Mouse (Mus musculus) small intestine, adult 2 months (tissue): ENCODE measurements around the gene Nfib. TPM values are rescaled to one million over a fixed set of nuclear protein-coding genes. Genes with fewer than 3 reads are reported as not detected.
A peak's percentile ranks its signal among the peaks of the same experiment; 100 is the strongest.

Experiments used
- H3K27ac ChIP-seq: fragments of 200-500 bp; 2 replicates; pipeline ENCODE4 v1.5.1; 2012; ENCODE audit warnings: low read depth, low read length, control low read depth, inconsistent platforms; ENCODE audit not compliant: insufficient read depth
- H3K27me3 ChIP-seq: fragments of 200-500 bp; 2 replicates; pipeline ENCODE4 v1.6.1; 2012; ENCODE audit warnings: mild to moderate bottlenecking, moderate library complexity, low read length, inconsistent platforms; ENCODE audit not compliant: control insufficient read depth, insufficient read depth
- H3K36me3 ChIP-seq: fragments of 200-500 bp; 2 replicates; pipeline ENCODE4 v1.6.1; 2012; ENCODE audit warnings: mild to moderate bottlenecking, low read length, control low read depth, inconsistent platforms; ENCODE audit not compliant: control insufficient read depth, insufficient read depth
- H3K4me1 ChIP-seq: fragments of 200-500 bp; 2 replicates; pipeline ENCODE4 v1.6.1; 2012; ENCODE audit warnings: low read length, inconsistent platforms, mixed read lengths; ENCODE audit not compliant: control insufficient read depth, insufficient read depth, insufficient read length
- H3K4me3 ChIP-seq: fragments of 200-500 bp; 2 replicates; pipeline ENCODE4 v1.5.1; 2012; ENCODE audit warnings: low read depth, mild to moderate bottlenecking, control low read depth, inconsistent platforms, low read length, moderate library complexity
- CTCF ChIP-seq: fragments of 200-500 bp; IDR thresholded peaks from 2 replicates; pipeline ENCODE4 v1.5.1; 2012; ENCODE audit warnings: low read depth, mild to moderate bottlenecking, control low read depth, inconsistent platforms, low read length, moderate library complexity, mixed read lengths; ENCODE audit not compliant: insufficient replicate concordance, insufficient read length; ENCODE audit errors: extremely low read depth
- POLR2A ChIP-seq: fragments of 200-500 bp; IDR thresholded peaks from 2 replicates; pipeline ENCODE4 v1.6.1; 2012; ENCODE audit warnings: low read depth, mild to moderate bottlenecking, control low read depth, inconsistent platforms, low read length, moderate library complexity
- whole genome bisulfite sequencing: fragments of 180-500 bp; shearing (Covaris S2); methylation state at CpG from one replicate; pipeline ENCODE4 v1.1.7; 2018; 5-methylcytosine and 5-hydroxymethylcytosine counted together
- polyA plus RNA-seq: library from polyadenylated mRNA; depleted of rRNA; stranded (reverse); fragments of >200 nt; gene quantifications from 2 replicates; pipeline ENCODE4 v1.2.3, GENCODE M21; 2012

The Nfib gene
- polyA plus RNA-seq, 1 experiment, result 4.7 TPM

- H3K27me3 ChIP-seq, result no peaks in the 10 kb centered on the region
- no peaks in the 10 kb centered on the region for H3K4me1 ChIP-seq
- peaks cover 16% of the 10 kb centered on the region for H3K36me3 ChIP-seq
- no peak for TF ChIP-seq CTCF
- TF ChIP-seq POLR2A, result no peak
- H3K4me3 ChIP-seq, result no peak overlapping the region
- 41% methylated on average over 2 of the region's 2 CpGs for WGBS
- H3K27ac ChIP-seq, result no peak overlapping the region
Measured at GRCm38 (mm10) chr4:82315710-82316109, 389.8 kb downstream of the Nfib start.

GRCm38 (mm10) chr4:82310924-82311734 is 394.4 kb downstream of the Nfib start:
- Histone ChIP-seq H3K27ac (no peak overlapping the region; the same call in 1 of the 2 replicates), H3K4me1 (no peaks in the 10 kb centered on the region), H3K27me3 (no peaks in the 10 kb centered on the region), H3K36me3 (peaks cover 8% of the 10 kb centered on the region; the same call in 1 of the 2 replicates), H3K4me3 (no peak overlapping the region)
- 66% methylated on average over 11 of the region's 11 CpGs for WGBS
- no peak for TF ChIP-seq CTCF
- no peak for TF ChIP-seq POLR2A

- Histone ChIP-seq H3K4me3 (no peak overlapping the region), H3K27ac (no peak overlapping the region), H3K36me3 (peaks cover 4% of the 10 kb centered on the region; the same call in 1 of the 2 replicates), H3K27me3 (no peaks in the 10 kb centered on the region), H3K4me1 (peaks cover 2% of the 10 kb centered on the region; the same call in 1 of the 2 replicates)
- TF ChIP-seq CTCF (no peak), POLR2A (no peak)
- 66% methylated on average over 6 of the region's 6 CpGs for WGBS
Measured at GRCm38 (mm10) chr4:82306045-82306444, 399.5 kb downstream of the Nfib start.

- H3K27ac ChIP-seq, result peak overlapping the region; percentile 71
- H3K4me3 ChIP-seq, result no peak overlapping the region
- H3K4me1 ChIP-seq, result peaks cover 2% of the 10 kb centered on the region; the same call in 1 of the 2 replicates
- TF ChIP-seq CTCF (no peak), POLR2A (no peak)
- H3K27me3 ChIP-seq, result no peaks in the 10 kb centered on the region
- 53% methylated on average over 17 of the region's 17 CpGs for WGBS
- H3K36me3 ChIP-seq, result peaks cover 4% of the 10 kb centered on the region; the same call in 1 of the 2 replicates
Measured at GRCm38 (mm10) chr4:82304148-82304871, 401.2 kb downstream of the Nfib start.

GRCm38 (mm10) chr4:82303362-82303900 is 402.1 kb downstream of the Nfib start:
- WGBS, result 76% methylated on average over 3 of the region's 3 CpGs
- no peak overlapping the region for H3K27ac ChIP-seq

GRCm38 (mm10) chr4:82302901-82303300 is 402.6 kb downstream of the Nfib start:
- Histone ChIP-seq H3K4me3 (no peak overlapping the region), H3K36me3 (no peaks in the 10 kb centered on the region), H3K27ac (no peak overlapping the region), H3K27me3 (no peaks in the 10 kb centered on the region), H3K4me1 (peaks cover 2% of the 10 kb centered on the region; the same call in 1 of the 2 replicates)
- TF ChIP-seq POLR2A (no peak), CTCF (no peak)
- 93% methylated on average over 6 of the region's 6 CpGs for WGBS

More at GRCm38 (mm10) chr4:82303362-82303900, 402.1 kb downstream of the Nfib start:
- Histone ChIP-seq H3K36me3 (0 out of 2 replicates have a peak, but pooled peaks cover 4% of the 10 kb centered on the region), H3K4me3 (no peak overlapping the region), H3K27me3 (no peaks in the 10 kb centered on the region), H3K4me1 (peaks cover 2% of the 10 kb centered on the region; the same call in 1 of the 2 replicates)
- TF ChIP-seq CTCF, result no peak
- TF ChIP-seq POLR2A, result no peak
